Mouse (Mus musculus) midbrain, embryonic 10.5 days (tissue): Measurements from ENCODE around the gene Dlgap4. TPM values are rescaled to one million over a fixed set of nuclear protein-coding genes. Genes with fewer than 3 reads are reported as not detected.

Experiments used
- DNase-seq: peaks from one replicate; pipeline ENCODE4 v3.0.0-alpha.2; 2017; ENCODE audit warnings: low spot score
- H3K27ac ChIP-seq: fragments of 300-500 bp; sonication (generic); replicated peaks from 2 replicates; pipeline ENCODE4 v1.5.1; 2016; ENCODE audit warnings: mild to moderate bottlenecking
- H3K27me3 ChIP-seq: fragments of 300-500 bp; sonication (generic); 2 replicates; pipeline ENCODE4 v1.6.1; 2016; ENCODE audit warnings: low read depth, mild to moderate bottlenecking; ENCODE audit not compliant: poor library complexity, severe bottlenecking
- H3K36me3 ChIP-seq: fragments of 300-500 bp; sonication (generic); 2 replicates; pipeline ENCODE4 v1.6.1; 2016; ENCODE audit warnings: mild to moderate bottlenecking, moderate library complexity
- H3K4me1 ChIP-seq: fragments of 300-500 bp; sonication (generic); 2 replicates; pipeline ENCODE4 v1.6.1; 2016
- H3K4me3 ChIP-seq: fragments of 300-500 bp; sonication (generic); 2 replicates; pipeline ENCODE4 v1.5.1; 2016; ENCODE audit warnings: mild to moderate bottlenecking, moderate library complexity
- H3K9me3 ChIP-seq: fragments of 300-500 bp; sonication (generic); replicated peaks from 2 replicates; pipeline ENCODE4 v1.6.1; 2016; ENCODE audit warnings: mild to moderate bottlenecking
- WGBS: fragments of 180-500 bp; shearing (Covaris S2); methylation state at CpG from one replicate; pipeline ENCODE4 v1.1.7; 2016; 5-methylcytosine and 5-hydroxymethylcytosine counted together
- polyA plus RNA-seq: library from polyadenylated mRNA; unstranded; fragments of >200 nt; fragmentation: Nextera tagmentation; extraction: Ambion mirVana; gene quantifications from 2 replicates; pipeline ENCODE4 v1.2.1, GENCODE M21; 2016

Dlgap4 gene
- polyA plus RNA-seq, 1 experiment from 2014 or later: 128 TPM

GRCm38 (mm10) chr2:156737976-156738375 lies 124.5 kb downstream of the Dlgap4 start:
- peaks cover 46% of the 10 kb centered on the region for H3K4me1 ChIP-seq
- H3K36me3 ChIP-seq: peaks cover 27% of the 10 kb centered on the region
- no peak overlapping the region for H3K27ac ChIP-seq
- no peaks in the 10 kb centered on the region for H3K27me3 ChIP-seq
- DNase-seq: no peak
- no peak overlapping the region for H3K4me3 ChIP-seq
- H3K9me3 ChIP-seq: no peaks in the 10 kb centered on the region
- WGBS: 83% methylated on average over 7 of the region's 7 CpGs

- 85% methylated on average over 9 of the region's 9 CpGs for WGBS
- H3K4me3 ChIP-seq: no peak overlapping the region
- DNase-seq: no peak
- peaks cover 31% of the 10 kb centered on the region for H3K4me1 ChIP-seq
- no peak overlapping the region for H3K27ac ChIP-seq
- peaks cover 57% of the 10 kb centered on the region for H3K36me3 ChIP-seq
- no peaks in the 10 kb centered on the region for H3K9me3 ChIP-seq
- no peaks in the 10 kb centered on the region for H3K27me3 ChIP-seq
Observed at GRCm38 (mm10) chr2:156741265-156741664, 127.8 kb downstream of the Dlgap4 start.

GRCm38 (mm10) chr2:156741998-156742397 lies 128.5 kb downstream of the Dlgap4 start:
- Histone ChIP-seq H3K36me3 (peaks cover 60% of the 10 kb centered on the region), H3K27me3 (no peaks in the 10 kb centered on the region), H3K4me1 (peaks cover 23% of the 10 kb centered on the region), H3K9me3 (no peaks in the 10 kb centered on the region), H3K4me3 (no peak overlapping the region), H3K27ac (no peak overlapping the region)
- no peak for DNase-seq
- 74% methylated on average over 4 of the region's 4 CpGs for WGBS

GRCm38 (mm10) chr2:156743248-156743647 lies 129.7 kb downstream of the Dlgap4 start:
- WGBS: 77% methylated on average over 3 of the region's 3 CpGs
- Histone ChIP-seq H3K4me1 (peaks cover 19% of the 10 kb centered on the region), H3K27me3 (no peaks in the 10 kb centered on the region), H3K9me3 (no peaks in the 10 kb centered on the region), H3K27ac (no peak overlapping the region), H3K36me3 (peaks cover 70% of the 10 kb centered on the region), H3K4me3 (no peak overlapping the region)
- no peak for DNase-seq

GRCm38 (mm10) chr2:156744414-156744813 lies 130.9 kb downstream of the Dlgap4 start:
- Histone ChIP-seq H3K27me3 (no peaks in the 10 kb centered on the region), H3K27ac (no peak overlapping the region), H3K4me3 (no peak overlapping the region), H3K36me3 (peaks cover 74% of the 10 kb centered on the region), H3K4me1 (peaks cover 19% of the 10 kb centered on the region), H3K9me3 (no peaks in the 10 kb centered on the region)
- DNase-seq: no peak
- WGBS: 89% methylated on average over 5 of the region's 5 CpGs

- Histone ChIP-seq H3K36me3 (peaks cover 90% of the 10 kb centered on the region), H3K4me3 (no peak overlapping the region), H3K9me3 (no peaks in the 10 kb centered on the region), H3K4me1 (peaks cover 5% of the 10 kb centered on the region), H3K27me3 (no peaks in the 10 kb centered on the region), H3K27ac (no peak overlapping the region)
- WGBS: 97% methylated on average over 3 of the region's 3 CpGs
- DNase-seq: no peak
Observed at GRCm38 (mm10) chr2:156747315-156747714, 133.8 kb downstream of the Dlgap4 start.

- Histone ChIP-seq H3K4me3 (no peak overlapping the region), H3K4me1 (no peaks in the 10 kb centered on the region), H3K9me3 (no peaks in the 10 kb centered on the region), H3K27ac (no peak overlapping the region), H3K36me3 (peaks cover 98% of the 10 kb centered on the region), H3K27me3 (no peaks in the 10 kb centered on the region)
- WGBS: 91% methylated on average over 8 of the region's 8 CpGs
- no peak for DNase-seq
Observed at GRCm38 (mm10) chr2:156749687-156750086, 136.2 kb downstream of the Dlgap4 start.

GRCm38 (mm10) chr2:156756937-156757336 lies 143.4 kb downstream of the Dlgap4 start:
- Histone ChIP-seq H3K36me3 (peaks cover 100% of the 10 kb centered on the region), H3K27ac (no peak overlapping the region)
- 98% methylated on average over 9 of the region's 9 CpGs for WGBS

GRCm38 (mm10) chr2:156760843-156761505 lies 147.5 kb downstream of the Dlgap4 start:
- WGBS: 92% methylated on average over 5 of the region's 5 CpGs
- no peak overlapping the region for H3K4me3 ChIP-seq
- peaks cover 90% of the 10 kb centered on the region for H3K36me3 ChIP-seq
- no peak for DNase-seq
- H3K9me3 ChIP-seq: peaks cover 23% of the 10 kb centered on the region
- no peaks in the 10 kb centered on the region for H3K4me1 ChIP-seq
- H3K27ac ChIP-seq: no peak overlapping the region
- H3K27me3 ChIP-seq: no peaks in the 10 kb centered on the region

More at GRCm38 (mm10) chr2:156756937-156757336, 143.4 kb downstream of the Dlgap4 start:
- no peak overlapping the region for H3K4me3 ChIP-seq
- peaks cover 23% of the 10 kb centered on the region for H3K9me3 ChIP-seq
- DNase-seq: no peak
- no peaks in the 10 kb centered on the region for H3K4me1 ChIP-seq
- H3K27me3 ChIP-seq: no peaks in the 10 kb centered on the region

GRCm38 (mm10) chr2:156761521-156762278 lies 148.2 kb downstream of the Dlgap4 start:
- Histone ChIP-seq H3K27me3 (no peaks in the 10 kb centered on the region), H3K27ac (no peak overlapping the region), H3K4me3 (no peak overlapping the region), H3K4me1 (no peaks in the 10 kb centered on the region), H3K36me3 (peaks cover 83% of the 10 kb centered on the region), H3K9me3 (peaks cover 22% of the 10 kb centered on the region)
- 94% methylated on average over 17 of the region's 17 CpGs for WGBS
- DNase-seq: no peak

GRCm38 (mm10) chr2:156762499-156762898 lies 149.0 kb downstream of the Dlgap4 start:
- Histone ChIP-seq H3K27ac (no peak overlapping the region), H3K4me1 (no peaks in the 10 kb centered on the region), H3K27me3 (no peaks in the 10 kb centered on the region), H3K9me3 (peaks cover 14% of the 10 kb centered on the region), H3K36me3 (peaks cover 75% of the 10 kb centered on the region), H3K4me3 (no peak overlapping the region)
- no peak for DNase-seq
- WGBS: 91% methylated on average over 21 of the region's 21 CpGs

- WGBS: 94% methylated on average over 11 of the region's 11 CpGs
- Histone ChIP-seq H3K36me3 (peaks cover 69% of the 10 kb centered on the region), H3K27ac (no peak overlapping the region), H3K27me3 (no peaks in the 10 kb centered on the region), H3K4me3 (no peak overlapping the region), H3K4me1 (no peaks in the 10 kb centered on the region), H3K9me3 (peaks cover 8% of the 10 kb centered on the region)
- DNase-seq: no peak
Observed at GRCm38 (mm10) chr2:156763101-156763500, 149.6 kb downstream of the Dlgap4 start.

- Histone ChIP-seq H3K27me3 (no peaks in the 10 kb centered on the region), H3K27ac (no peak overlapping the region), H3K36me3 (peaks cover 60% of the 10 kb centered on the region), H3K4me1 (no peaks in the 10 kb centered on the region), H3K9me3 (no peaks in the 10 kb centered on the region), H3K4me3 (no peak overlapping the region)
- 94% methylated on average over 10 of the region's 10 CpGs for WGBS
- no peak for DNase-seq
Observed at GRCm38 (mm10) chr2:156764022-156764421, 150.5 kb downstream of the Dlgap4 start.
